Mouse (Mus musculus) hindlimb bud, embryonic 11.5 days (tissue): ENCODE results near the gene Cab39l.

Source experiments
- DNase-seq: peaks from one replicate; pipeline ENCODE4 v3.0.0-alpha.2; 2012; ENCODE audit warnings: low read depth, low spot score; ENCODE audit errors: extremely low spot score

The Cab39l gene

GRCm38 (mm10) chr14:59627142-59627680, 186.4 kb downstream of the Cab39l start:
- no peak for DNase-seq

GRCm38 (mm10) chr14:59627823-59628222, 187.1 kb downstream of the Cab39l start:
- DNase-seq, result no peak

- DNase-seq, result no peak
Observed at GRCm38 (mm10) chr14:59629308-59629707, 188.5 kb downstream of the Cab39l start.

GRCm38 (mm10) chr14:59630096-59630495, 189.3 kb downstream of the Cab39l start:
- DNase-seq, result no peak

- DNase-seq, result no peak
Observed at GRCm38 (mm10) chr14:59632067-59632466, 191.3 kb downstream of the Cab39l start.

GRCm38 (mm10) chr14:59633295-59633898, 192.6 kb downstream of the Cab39l start:
- DNase-seq, result no peak

GRCm38 (mm10) chr14:59633988-59634387, 193.2 kb downstream of the Cab39l start:
- no peak for DNase-seq
